Mouse (Mus musculus): ENCODE results near the gene Abhd6. TPM values are rescaled to one million over a fixed set of nuclear protein-coding genes. Genes with fewer than 3 reads are reported as not detected.

The Abhd6 gene
- total RNA-seq, 2 experiments from 2014 or later, result 61.4 to 61.8 TPM

Other genes starting within 250 kb of the Abhd6 start
- not detected for gene Gm26661, start 211.3 kb upstream of the Abhd6 start, total RNA-seq (2021)
- 10 to 100 TPM; 35.7 to 78.7 TPM for gene Flnb, start 184.9 kb upstream of the Abhd6 start, total RNA-seq (2021)
- not detected for gene Gm45521, start 45.6 kb upstream of the Abhd6 start, total RNA-seq (2021)
- gene Dnase1l3, start 8.3 kb upstream of the Abhd6 start, total RNA-seq (2021), result not detected
- 10 to 100 TPM; 24.5 to 25.4 TPM for gene Rpp14, start 77.5 kb downstream of the Abhd6 start, total RNA-seq (2021)
- gene Pxk, start 95.3 kb downstream of the Abhd6 start, total RNA-seq (2021), result 10 to 100 TPM; 25.7 to 26.4 TPM
- gene Pdhb, start 170.1 kb downstream of the Abhd6 start, total RNA-seq (2021), result 100 to 1,000 TPM; 211 to 216 TPM
- 10 to 100 TPM; 48.9 to 49.4 TPM for gene Kctd6, start 211.2 kb downstream of the Abhd6 start, total RNA-seq (2021)